Mouse (Mus musculus) right cerebral cortex, postnatal 10 days (tissue): ENCODE data around the gene Serpina3g.
"Not testable (repeated sequence)": the region's sequence is repeated elsewhere in the genome, so short reads cannot be mapped to it uniquely, and the experiment has no call there.

Source experiments
- DNase-seq, 2 experiments: peaks; one replicate each; pipeline ENCODE4 v3.0.0; 2021; ENCODE audit warnings: low spot score in 2 of 2

The Serpina3g gene

GRCm38 (mm10) chr12:104235915-104236314 is at the start of gene Serpina3g:
Serpina3g (plus strand) TSS chr12:104236245.
- DNase-seq = no peak

DNA sequence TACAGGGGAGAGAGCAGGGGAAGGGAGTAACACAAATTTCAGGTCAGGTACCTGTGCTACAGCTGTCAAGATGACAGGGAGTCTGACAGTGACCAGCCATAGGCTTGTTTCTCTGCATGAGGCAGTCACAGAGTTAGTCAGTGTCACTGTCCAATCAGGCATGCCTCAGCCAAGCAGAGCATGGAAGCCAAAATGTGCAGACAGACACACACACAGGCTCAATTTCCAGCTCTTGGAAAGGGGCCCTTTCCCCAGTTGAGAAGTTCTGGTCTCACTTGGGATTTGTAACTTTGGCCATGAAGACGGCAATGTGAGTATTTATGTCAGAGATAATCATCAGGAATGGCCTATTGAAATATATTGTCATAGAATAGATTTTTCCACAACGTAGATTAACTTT is 46.8 kb upstream of the Serpina3g start:
- DNase-seq = no peak

GRCm38 (mm10) chr12:104190852-104191251 is 45.2 kb upstream of the Serpina3g start:
- no peak for DNase-seq

DNA sequence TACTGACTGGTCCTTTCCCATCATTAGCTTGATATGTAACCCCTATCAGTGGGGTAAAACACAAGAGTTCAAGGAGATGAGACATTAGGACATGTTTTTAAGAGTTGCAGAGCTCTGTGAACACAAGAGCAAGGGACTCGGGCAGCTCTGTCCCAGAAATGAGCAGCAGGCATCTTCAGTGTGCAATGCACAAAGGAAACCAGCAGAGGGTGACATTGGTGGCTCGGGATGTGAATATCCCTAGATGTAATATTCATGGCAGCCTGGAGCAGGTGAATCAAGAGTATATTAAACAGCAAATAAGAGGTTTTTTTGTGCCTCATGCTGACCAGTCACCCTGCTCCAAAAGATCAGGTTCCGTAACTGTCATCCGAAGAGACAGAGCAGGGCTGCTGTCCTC is 26.9 kb upstream of the Serpina3g start:
- DNase-seq = no peak

GRCm38 (mm10) chr12:104209802-104210201 is 26.2 kb upstream of the Serpina3g start:
- no peak for DNase-seq

DNA sequence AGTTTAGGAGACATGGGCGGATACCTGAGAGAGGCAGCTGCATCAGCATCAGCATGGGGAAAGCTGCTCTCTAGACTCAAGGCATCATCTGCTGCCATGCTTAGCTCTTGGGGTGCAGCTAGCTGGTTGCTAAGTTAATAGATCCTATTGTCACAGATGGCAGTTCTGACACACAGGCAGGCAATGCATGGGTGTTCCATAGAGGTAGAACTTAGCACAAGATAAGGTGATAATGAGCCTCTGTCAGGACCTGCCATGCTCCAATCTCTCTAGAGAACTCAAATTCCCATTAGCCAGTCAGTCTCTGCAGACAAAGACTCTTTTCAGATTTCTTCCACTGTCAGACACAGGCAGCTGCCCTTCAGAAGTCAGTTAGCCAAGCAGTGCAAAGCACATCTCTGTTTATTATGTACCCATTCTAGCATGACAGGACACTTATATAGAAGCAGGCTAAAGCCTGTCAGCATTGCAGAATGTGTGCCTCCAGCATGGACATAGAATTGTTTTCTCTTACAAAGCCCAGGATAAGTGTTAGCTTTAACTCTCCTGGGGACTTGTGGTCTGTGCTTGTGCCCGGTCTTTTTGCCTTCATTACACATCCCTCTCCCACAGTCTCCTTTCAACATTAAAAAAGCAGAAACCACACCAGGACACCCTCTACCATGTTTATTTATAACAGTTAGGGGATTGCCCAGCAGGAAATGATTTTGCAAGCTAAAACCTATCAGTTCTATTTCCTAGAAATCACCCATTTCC is 22.2 kb upstream of the Serpina3g start:
- no peak for DNase-seq

- DNase-seq = no peak
Measured at GRCm38 (mm10) chr12:104214445-104214753, 21.6 kb upstream of the Serpina3g start, which contains the start of gene Serpina3f. Serpina3f (plus strand) TSS chr12:104214544.

DNA sequence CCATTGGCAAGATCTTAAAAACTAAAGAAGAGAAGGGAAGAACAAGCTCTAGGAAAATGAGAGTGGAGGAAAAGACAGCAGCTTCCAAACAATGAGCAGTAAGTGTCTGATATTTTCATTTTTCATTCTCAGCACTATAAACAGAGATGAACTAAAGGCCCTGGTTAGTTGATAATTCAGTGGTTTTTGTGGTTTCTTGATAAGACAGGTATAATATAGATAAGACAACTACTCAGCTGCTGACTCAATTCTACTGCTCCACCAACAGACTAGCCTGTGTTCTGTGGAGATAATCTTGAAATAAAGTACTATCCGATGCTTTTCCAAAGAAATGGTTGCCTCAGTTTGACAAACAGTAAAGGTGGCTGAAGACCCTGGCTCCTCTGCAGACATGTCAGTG is 20.8 kb upstream of the Serpina3g start:
- DNase-seq = no peak

GRCm38 (mm10) chr12:104221616-104222015 is 14.4 kb upstream of the Serpina3g start:
- DNase-seq = no peak

DNA sequence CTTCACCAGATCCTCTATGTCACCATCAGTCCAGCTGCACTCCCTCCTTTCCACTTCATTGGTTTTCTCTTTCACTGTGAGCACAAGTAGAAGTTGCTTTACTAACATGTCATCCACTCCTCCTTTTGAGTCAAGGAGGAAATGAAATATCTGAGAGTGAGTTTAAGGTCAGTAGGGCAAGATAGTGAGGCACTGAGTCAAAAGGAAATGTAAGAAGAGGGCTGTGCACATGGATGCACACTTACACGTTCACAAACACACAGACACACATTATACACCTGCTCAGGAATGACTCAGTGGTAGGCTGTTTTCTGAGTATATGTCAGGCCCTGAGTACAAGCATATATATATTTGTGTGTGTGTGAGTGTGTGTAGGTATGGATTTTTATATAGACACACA is 12.4 kb upstream of the Serpina3g start:
- DNase-seq = no peak

- no peak for DNase-seq
Measured at GRCm38 (mm10) chr12:104224598-104225300, 11.3 kb upstream of the Serpina3g start.

- no peak for DNase-seq
Measured at GRCm38 (mm10) chr12:104230762-104231161, 5.3 kb upstream of the Serpina3g start.

- DNase-seq = not testable (repeated sequence)
Measured at GRCm38 (mm10) chr12:104238048-104238447, 2.0 kb downstream of the Serpina3g start.

- no peak for DNase-seq
Measured at GRCm38 (mm10) chr12:104243307-104243706, 7.3 kb downstream of the Serpina3g start.

- peak; percentile 63 to 64 for DNase-seq
Measured at GRCm38 (mm10) chr12:104245092-104245491, 9.0 kb downstream of the Serpina3g start.

DNA sequence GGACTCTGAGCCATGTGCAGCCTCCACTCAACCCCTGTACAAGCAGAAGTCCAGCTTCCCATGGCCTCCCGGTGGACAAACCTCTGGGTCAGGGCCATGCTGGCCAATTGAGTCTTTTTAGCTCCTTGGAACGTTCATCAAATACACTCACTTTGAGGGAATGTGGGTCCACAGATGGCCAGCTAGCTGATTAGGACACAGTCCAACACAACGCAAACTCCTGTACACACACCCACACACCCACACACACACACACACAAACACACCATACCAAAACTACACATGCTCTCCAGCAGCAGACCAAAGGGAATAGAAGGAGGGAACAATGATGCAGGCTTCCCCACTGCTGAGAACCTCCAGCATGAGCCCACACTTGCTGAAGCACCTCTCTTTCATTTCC is 9.6 kb downstream of the Serpina3g start:
- peak; percentile 44 to 59 for DNase-seq

- no peak for DNase-seq
Measured at GRCm38 (mm10) chr12:104247553-104248002, 11.5 kb downstream of the Serpina3g start.

DNA sequence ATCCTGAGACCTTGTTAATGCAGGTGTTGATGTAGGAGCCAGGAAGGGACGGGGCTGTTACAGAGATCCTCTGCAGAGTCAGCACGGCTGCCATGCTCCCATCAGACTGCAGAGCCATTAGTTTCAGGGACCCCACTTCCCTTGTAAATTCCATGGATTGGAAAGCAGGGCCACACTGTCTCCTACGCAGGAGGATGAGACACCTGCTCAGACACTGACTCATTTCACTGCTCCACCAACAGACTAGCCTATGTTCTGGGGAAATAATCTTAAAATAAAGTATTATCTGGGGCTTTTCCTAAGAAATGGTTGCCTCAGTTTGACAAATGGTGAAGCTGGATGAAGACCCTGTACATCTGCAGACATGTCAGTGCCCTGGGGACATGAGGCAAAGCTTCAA is 12.2 kb downstream of the Serpina3g start:
- no peak for DNase-seq

- no peak for DNase-seq
Measured at GRCm38 (mm10) chr12:104261041-104261440, 25.0 kb downstream of the Serpina3g start.

DNA sequence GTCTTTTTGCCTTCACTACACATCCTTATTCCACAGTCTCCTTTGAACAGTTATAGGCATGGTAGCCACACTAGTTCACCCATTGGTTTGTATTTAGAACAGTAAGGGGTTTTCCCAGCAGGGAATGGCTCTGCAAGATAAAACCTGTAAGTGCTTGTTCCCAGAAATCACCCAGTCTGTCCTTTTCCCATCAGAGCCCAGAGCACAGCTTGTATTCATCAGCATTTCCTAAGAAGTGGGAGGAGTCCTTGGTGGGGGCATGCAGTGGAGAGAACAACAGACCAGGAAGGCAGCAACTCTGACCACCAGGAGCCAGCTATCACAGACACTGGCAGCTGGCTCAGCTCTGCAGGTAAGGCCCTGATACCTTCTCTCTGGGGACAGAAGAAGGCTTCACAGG is 26.8 kb downstream of the Serpina3g start, which contains the start of gene Serpina3i:
Serpina3i (plus strand) TSS at position 260 of the 400 bp plus-strand sequence.
- DNase-seq = no peak

- no peak for DNase-seq
Measured at GRCm38 (mm10) chr12:104266374-104266773, 30.3 kb downstream of the Serpina3g start.

DNA sequence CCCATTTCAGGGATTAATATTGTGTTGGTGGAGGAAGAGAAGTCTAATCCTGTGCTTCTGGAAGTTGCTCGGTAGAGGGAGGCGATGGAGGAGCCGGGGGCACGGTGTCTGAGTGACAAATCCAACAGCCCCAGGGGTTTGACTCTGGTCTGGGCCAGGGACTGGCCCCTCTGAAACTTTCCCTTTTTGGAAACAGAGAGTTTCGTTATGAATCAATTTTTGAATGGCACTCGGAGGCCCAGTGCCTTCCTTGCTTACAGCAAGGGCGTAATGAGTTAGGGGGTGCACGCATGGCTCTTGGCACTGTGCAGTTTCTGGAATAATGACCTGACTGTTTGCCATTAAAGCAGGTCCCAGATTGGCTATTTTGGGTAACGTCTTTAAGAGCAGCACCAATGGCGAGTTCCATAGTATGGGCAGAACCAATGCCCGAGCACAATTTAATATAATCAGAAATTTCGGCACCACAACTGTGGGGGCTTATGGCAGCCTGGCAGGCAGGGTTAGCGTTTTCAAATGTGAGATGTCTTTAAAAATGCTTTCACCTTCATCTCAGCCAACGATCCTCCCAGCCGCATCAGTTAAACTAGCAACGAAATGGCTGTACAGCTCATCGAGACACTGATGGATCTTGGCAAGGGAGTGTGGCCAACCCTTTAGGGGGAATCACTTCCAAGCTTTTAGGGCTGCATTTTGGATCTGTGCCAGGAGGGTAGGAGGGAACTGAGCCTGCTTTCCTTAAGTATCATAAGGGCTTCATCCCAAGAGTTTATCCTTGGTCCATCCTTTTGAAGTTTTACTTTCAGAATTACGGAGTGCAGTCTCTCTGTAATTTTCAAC is 42.4 kb downstream of the Serpina3g start:
- no peak for DNase-seq
